Mouse (Mus musculus) lung, adult 2 months (tissue): ENCODE data around the gene Sertad3. TPM values are rescaled to one million over a fixed set of nuclear protein-coding genes. Genes with fewer than 3 reads are reported as not detected.

Experiments
- DNase-seq: peaks from one replicate; pipeline ENCODE4 v3.0.0; 2022
- H3K4me1 ChIP-seq: fragments of 200-500 bp; 2 replicates; pipeline ENCODE4 v1.6.1; 2011; ENCODE audit warnings: low read length; ENCODE audit not compliant: control insufficient read depth, insufficient read depth
- H3K4me3 ChIP-seq: fragments of 200-500 bp; replicated peaks from 2 replicates; pipeline ENCODE3; 2011; ENCODE audit warnings: low read depth, mild to moderate bottlenecking, control low read depth, low read length; ENCODE audit errors: extremely low read depth
- CTCF ChIP-seq: fragments of 200-500 bp; IDR thresholded peaks from 2 replicates; pipeline ENCODE4 v1.5.1; 2011; ENCODE audit warnings: mild to moderate bottlenecking, low read length, control low read depth; ENCODE audit not compliant: insufficient read depth
- POLR2A ChIP-seq: fragments of 200-500 bp; IDR thresholded peaks from 2 replicates; pipeline ENCODE4 v1.6.1; 2011; ENCODE audit warnings: low read depth, mild to moderate bottlenecking, control low read depth, low read length, borderline replicate concordance; ENCODE audit errors: extremely low read depth
- WGBS: fragments of 180-500 bp; shearing (Covaris S2); methylation state at CpG from one replicate; pipeline ENCODE4 v1.1.7; 2018; 5-methylcytosine and 5-hydroxymethylcytosine counted together
- polyA plus RNA-seq: library from polyadenylated mRNA; depleted of rRNA; stranded (reverse); fragments of >200 nt; gene quantifications from 2 replicates; pipeline ENCODE4 v1.2.3, GENCODE M21; 2012

Sertad3 gene
- polyA plus RNA-seq, 1 experiment, result 10.2 TPM

- no peak for DNase-seq
- 90% methylated on average over 4 of the region's 4 CpGs for WGBS
- H3K4me3 ChIP-seq, result no peak overlapping the region
- TF ChIP-seq CTCF, result no peak
- no peak for TF ChIP-seq POLR2A
- H3K4me1 ChIP-seq, result no peaks in the 10 kb centered on the region
These were observed 15.0 kb upstream of the Sertad3 start for GRCm38 (mm10) chr7:27458614-27459013.

DNA sequence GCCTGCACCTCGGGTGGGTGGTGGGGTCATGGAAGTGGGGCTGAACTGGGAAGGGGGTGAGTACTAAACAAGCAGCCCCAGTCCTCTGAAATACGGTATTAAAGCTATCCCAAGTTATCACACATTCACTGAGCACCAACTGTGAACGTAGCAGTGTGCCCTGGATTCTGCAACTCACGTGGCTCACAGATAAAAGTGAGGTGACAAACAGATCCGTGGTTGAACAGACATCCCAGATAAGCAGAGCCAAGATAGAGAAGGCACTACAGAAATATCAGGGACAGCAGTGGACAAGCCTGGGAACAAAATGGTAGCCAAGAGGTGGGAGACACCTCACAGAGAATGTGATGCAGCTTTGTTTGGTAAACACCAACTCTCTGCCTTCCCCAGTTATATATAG, 13.9 kb upstream of the Sertad3 start:
- H3K4me3 ChIP-seq, result no peak overlapping the region
- no peaks in the 10 kb centered on the region for H3K4me1 ChIP-seq
- no peak for TF ChIP-seq CTCF
- no peak for TF ChIP-seq POLR2A
- WGBS, result 85% methylated on average over 5 of the region's 5 CpGs
- DNase-seq, result no peak

GRCm38 (mm10) chr7:27460477-27460876, 13.1 kb upstream of the Sertad3 start:
- TF ChIP-seq CTCF, result no peak
- no peak for TF ChIP-seq POLR2A
- H3K4me1 ChIP-seq, result no peaks in the 10 kb centered on the region
- 64% methylated on average over 6 of the region's 6 CpGs for WGBS
- DNase-seq, result no peak
- H3K4me3 ChIP-seq, result no peak overlapping the region

GRCm38 (mm10) chr7:27467648-27468047, 5.9 kb upstream of the Sertad3 start:
- 32% methylated on average over 4 of the region's 4 CpGs for WGBS

DNA sequence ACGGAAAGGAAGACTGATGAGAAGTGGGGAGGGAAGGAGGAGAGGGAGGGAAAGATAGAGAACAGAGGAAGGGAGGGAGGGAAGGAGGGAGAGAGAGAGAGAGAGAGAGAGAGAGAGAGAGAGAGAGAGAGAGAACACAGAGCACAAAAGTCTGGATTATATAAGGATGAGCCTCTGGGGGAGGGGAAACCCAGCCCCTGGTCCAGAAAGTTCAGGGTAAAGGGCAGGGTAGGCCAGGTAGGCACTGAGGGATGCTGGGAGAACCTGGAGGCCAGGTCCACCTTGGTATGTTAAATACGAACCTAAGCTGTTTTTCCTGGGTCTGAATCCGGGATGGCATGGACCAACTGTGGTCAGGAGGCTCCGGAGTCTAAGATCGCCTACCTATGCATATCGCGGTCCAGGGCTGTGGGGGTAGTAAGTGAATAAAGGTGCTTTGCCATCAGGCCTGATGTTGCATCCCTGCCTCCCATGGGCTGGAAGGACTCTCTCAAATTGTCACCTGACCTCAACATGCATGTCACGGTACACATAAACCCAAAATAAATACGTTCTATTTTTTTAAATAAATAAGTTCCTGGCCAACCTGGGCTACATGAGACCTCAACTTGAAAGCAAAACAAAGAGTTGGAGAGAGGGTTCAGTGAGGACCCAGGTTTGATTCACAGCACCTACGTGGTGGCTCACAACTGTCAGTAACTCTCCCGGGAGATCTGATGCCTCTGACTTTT, 2.0 kb upstream of the Sertad3 start:
- 90% methylated on average over 11 of the region's 11 CpGs for WGBS
- TF ChIP-seq POLR2A, result no peak
- TF ChIP-seq CTCF, result no peak
- H3K4me3 ChIP-seq, result no peak overlapping the region
- H3K4me1 ChIP-seq, result no peaks in the 10 kb centered on the region
- no peak for DNase-seq

More at GRCm38 (mm10) chr7:27467648-27468047, 5.9 kb upstream of the Sertad3 start:
- DNase-seq, result no peak
- Histone ChIP-seq H3K4me1 (no peaks in the 10 kb centered on the region), H3K4me3 (no peak overlapping the region)
- no peak for TF ChIP-seq POLR2A
- no peak for TF ChIP-seq CTCF

DNA sequence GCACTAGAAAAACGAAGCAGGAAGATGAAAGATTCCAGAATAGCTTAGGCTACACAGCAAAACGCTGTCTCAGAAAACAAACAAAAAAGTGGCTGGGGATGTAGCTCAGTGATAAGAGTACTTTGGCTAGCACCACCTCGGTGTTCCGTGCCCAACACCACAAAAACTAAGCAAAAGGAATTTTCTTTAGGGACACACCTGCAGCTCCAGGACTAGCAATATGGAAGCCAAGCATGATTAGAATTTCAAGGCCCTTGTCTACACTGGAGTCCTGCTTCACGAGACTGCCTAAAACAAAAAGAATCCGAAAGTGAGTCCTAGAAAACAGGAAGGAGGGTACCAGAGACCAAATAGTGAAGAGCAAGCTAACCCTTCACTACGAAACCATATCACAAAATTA, 972 bp upstream of the Sertad3 start:
- DNase-seq, result peak; percentile 31
- Histone ChIP-seq H3K4me1 (no peaks in the 10 kb centered on the region), H3K4me3 (peak overlapping the region; percentile 51)
- TF ChIP-seq CTCF (no peak), POLR2A (no peak)
- 2% methylated on average over 7 of the region's 7 CpGs for WGBS

DNA sequence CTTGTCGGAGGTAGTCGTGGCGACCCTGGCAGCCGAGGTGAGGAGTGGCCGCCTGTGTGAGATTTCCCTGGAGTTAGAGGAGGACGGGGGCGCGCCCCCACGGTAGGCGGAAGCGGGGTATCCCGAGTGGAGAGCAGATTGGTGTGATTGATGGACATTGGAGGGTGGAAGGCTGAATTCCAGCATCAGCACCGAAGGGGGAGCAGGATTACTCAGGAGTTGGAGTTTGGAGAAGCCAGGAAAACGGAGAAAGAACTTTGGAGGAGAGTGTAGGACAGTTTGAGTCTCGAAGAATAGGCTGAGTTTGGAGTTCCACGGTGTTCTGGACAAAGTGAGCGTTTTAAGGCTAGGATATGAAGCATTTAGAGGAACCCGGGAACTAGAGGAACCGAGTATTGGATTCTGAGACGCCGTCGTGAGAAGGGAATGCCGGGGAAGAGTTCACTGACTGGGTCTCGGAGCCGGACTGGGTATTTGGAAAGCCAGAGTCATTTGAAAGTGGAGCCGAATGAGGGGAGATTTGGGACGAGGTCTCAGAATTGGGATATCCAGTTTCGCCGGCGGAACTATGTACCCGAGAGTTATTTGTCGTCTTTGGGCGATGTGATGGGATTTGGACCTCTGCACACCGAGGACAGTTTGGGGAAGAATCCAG, 394 bp downstream of the Sertad3 start:
- no peak for TF ChIP-seq CTCF
- no peak for TF ChIP-seq POLR2A
- no peak for DNase-seq
- Histone ChIP-seq H3K4me1 (no peaks in the 10 kb centered on the region), H3K4me3 (peak overlapping the region; percentile 97)
- WGBS, result under 1% methylated on average over 34 of the region's 34 CpGs

- WGBS, result 0% methylated on average over 23 of the region's 23 CpGs
- H3K4me3 ChIP-seq, result peak overlapping the region; percentile 97
- H3K4me1 ChIP-seq, result no peaks in the 10 kb centered on the region
- TF ChIP-seq CTCF, result peak; percentile 47
- TF ChIP-seq POLR2A, result no peak
- DNase-seq, result peak; percentile 96
These were observed 954 bp downstream of the Sertad3 start for GRCm38 (mm10) chr7:27474490-27474954.

DNA sequence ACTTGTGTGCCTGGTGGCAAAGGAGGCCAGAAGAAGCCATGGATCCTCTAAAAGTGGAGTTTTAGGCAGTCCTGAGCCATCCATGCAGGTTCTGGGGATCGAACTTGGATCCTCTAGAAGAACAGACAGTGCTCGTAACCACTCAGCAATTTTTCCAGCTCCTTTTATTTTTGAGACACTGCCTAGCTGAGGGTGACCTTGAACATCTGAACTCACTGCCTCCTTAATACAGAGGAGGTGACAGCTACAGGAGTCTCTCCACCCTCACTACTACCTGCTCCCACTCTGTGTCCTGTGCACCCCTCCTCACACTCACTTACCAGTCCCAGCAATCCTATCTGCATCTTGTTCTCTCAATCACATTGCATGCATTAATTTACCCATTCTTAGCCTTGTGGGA, 2.0 kb downstream of the Sertad3 start:
- DNase-seq, result no peak
- WGBS, result 98% methylated on average over 2 of the region's 2 CpGs

More for the DNA sequence above, 2.0 kb downstream of the Sertad3 start:
- TF ChIP-seq CTCF, result no peak
- Histone ChIP-seq H3K4me3 (no peak overlapping the region), H3K4me1 (no peaks in the 10 kb centered on the region)
